Mouse (Mus musculus): Measurements from ENCODE around the gene 1700021F05Rik. TPM values are rescaled to one million over a fixed set of nuclear protein-coding genes. Genes with fewer than 3 reads are reported as not detected.

Gene 1700021F05Rik
- total and polyA plus RNA-seq, 2 experiments from 2014 or later = 33.7 to 81.3 TPM

DNA sequence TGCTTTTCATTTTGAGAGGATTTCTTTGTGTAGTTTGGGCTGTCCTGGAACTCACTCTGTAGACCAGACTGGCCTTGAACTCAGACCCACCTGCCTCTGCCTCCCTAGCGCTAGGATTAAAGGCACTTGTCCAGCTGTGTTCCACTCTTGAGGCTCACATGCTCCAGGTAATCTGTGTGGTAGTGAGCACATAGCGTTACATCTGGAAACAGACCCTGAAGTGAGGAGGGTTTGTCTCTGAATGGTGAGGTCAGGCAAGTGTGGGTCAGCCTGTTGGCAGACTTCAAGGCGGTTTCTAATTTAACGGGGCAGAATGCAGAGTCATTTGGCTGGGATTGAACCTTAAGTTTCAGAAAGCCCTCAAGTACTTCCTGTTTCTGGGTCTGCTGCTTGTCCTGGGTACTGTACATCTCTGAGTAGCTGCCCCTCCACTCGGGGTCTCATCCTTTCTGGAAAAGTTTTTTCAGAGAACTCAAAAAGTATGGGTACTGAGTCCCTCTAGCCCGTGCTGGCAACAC is 55.0 kb downstream of the 1700021F05Rik start:
- 86% methylated on average over 6 of the region's 6 CpGs for WGBS
- no peak overlapping the region for H3K27ac ChIP-seq (ENCODE audit: low read depth, low read length)
- no peak overlapping the region for H3K4me3 ChIP-seq (ENCODE audit: low read depth, low read length)
- H3K9ac ChIP-seq = no peak overlapping the region
- no peaks in the 10 kb centered on the region for H3K9me3 ChIP-seq (ENCODE audit: low read length)
- ATAC-seq = no peak
- TF ChIP-seq CTCF (IDR thresholded peaks at IDR 0.05; ENCODE audit: low read depth) = no peak
- H3K27me3 ChIP-seq (ENCODE audit: insufficient read depth, low read length) = no peaks in the 10 kb centered on the region
- H3K4me1 ChIP-seq (ENCODE audit: insufficient read depth) = peaks cover 7% of the 10 kb centered on the region; the same call in 1 of the 2 replicates
- H3K4me2 ChIP-seq (ENCODE audit: low read depth) = no peak overlapping the region
- DNase-seq = no peak
- no peaks in the 10 kb centered on the region for H3K36me3 ChIP-seq (ENCODE audit: insufficient read depth)

DNA sequence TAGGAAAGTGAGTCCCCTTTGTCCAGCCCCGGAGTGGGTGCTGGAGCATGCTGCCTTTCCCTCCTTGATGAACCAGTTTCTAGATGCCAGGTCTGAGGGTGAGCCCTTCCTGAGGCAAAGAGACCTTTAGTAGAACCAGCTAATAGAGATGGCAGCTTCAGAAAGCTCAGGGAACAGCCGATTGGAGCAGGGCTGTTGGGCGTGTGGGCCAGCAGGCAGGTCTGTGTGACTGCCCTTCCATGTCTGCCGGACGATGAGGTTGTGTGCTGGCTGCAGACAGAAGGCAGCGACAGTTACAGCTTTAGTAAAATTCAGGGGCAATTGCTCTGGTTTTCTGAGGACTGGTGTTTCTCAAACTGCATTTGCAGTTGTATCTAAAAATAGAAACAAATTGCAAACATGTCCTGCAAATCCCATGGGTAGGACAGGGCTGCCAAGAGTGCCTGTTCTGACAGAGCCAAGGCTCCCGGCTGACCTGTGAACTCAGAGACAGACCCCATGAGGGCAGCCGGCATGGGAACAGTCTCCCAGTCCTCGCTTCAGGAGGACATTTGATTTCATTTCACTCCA is 57.3 kb downstream of the 1700021F05Rik start:
- Histone ChIP-seq H3K4me1 (ENCODE audit: insufficient read depth) (peaks cover 7% of the 10 kb centered on the region; the same call in 1 of the 2 replicates), H3K4me2 (ENCODE audit: low read depth) (no peak overlapping the region), H3K36me3 (ENCODE audit: insufficient read depth) (no peaks in the 10 kb centered on the region), H3K4me3 (ENCODE audit: low read depth, low read length) (no peak overlapping the region), H3K27ac (ENCODE audit: low read depth, low read length) (peak overlapping the region; percentile 17; the same call in 1 of the 2 replicates), H3K27me3 (ENCODE audit: insufficient read depth, low read length) (no peaks in the 10 kb centered on the region), H3K9me3 (ENCODE audit: low read length) (no peaks in the 10 kb centered on the region), H3K9ac (0 out of 2 replicates have a peak overlapping the region, but pooled peaks have one; percentile 4)
- TF ChIP-seq CTCF (IDR thresholded peaks at IDR 0.05; ENCODE audit: low read depth) = no peak
- DNase-seq = no peak
- ATAC-seq = no peak
- WGBS = 45% methylated on average over 9 of the region's 9 CpGs

DNA sequence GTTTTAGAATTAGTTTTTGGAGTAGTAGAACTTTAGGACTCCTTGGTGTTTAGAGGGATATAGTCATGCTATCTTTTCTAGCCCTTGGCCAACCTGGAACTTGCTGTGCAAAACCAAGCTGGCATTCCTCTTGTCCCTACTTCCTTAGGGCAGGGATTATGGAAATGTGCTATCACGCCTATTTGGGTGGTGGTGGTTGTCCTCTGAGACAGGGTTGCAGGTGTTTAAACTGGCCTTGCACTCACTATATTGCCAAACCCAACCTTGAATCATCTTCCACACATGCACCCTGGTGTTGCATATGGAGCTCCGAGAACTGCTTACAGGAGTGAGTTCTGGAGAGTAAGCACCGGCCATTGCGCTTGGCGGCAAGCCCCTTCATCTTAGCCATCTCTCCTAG is 58.8 kb downstream of the 1700021F05Rik start:
- Histone ChIP-seq H3K9ac (no peak overlapping the region), H3K27me3 (ENCODE audit: insufficient read depth, low read length) (no peaks in the 10 kb centered on the region), H3K4me3 (ENCODE audit: low read depth, low read length) (no peak overlapping the region), H3K9me3 (ENCODE audit: low read length) (no peaks in the 10 kb centered on the region), H3K27ac (ENCODE audit: low read depth, low read length) (no peak overlapping the region), H3K4me1 (ENCODE audit: insufficient read depth) (peaks cover 7% of the 10 kb centered on the region; the same call in 1 of the 2 replicates), H3K36me3 (ENCODE audit: insufficient read depth) (no peaks in the 10 kb centered on the region), H3K4me2 (ENCODE audit: low read depth) (no peak overlapping the region)
- ATAC-seq (no peak), DNase-seq (no peak)
- TF ChIP-seq CTCF (IDR thresholded peaks at IDR 0.05; ENCODE audit: low read depth) = no peak
- 86% methylated on average over 5 of the region's 5 CpGs for WGBS

DNA sequence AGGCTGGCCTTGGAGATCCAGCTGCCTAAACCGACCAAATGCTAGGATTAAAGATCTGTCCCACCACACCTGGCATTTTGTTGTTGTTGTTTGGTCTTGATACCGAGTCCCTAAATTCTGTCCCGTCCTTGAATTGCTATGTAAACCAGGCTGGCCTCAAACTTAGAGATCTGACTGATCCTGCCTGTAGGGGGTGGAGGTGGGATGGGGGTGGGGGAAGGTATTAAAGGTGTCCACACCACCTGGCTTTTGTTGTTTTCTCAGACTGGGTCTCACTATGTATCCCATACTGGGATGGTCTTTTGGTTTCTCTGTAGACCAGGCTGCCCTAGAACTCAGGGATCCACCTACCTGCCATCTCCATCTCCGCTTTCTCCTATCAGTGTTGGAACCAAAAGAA is 59.6 kb downstream of the 1700021F05Rik start:
- 43% methylated on average over 4 of the region's 4 CpGs for WGBS
- no peak overlapping the region for H3K4me2 ChIP-seq (ENCODE audit: low read depth)
- no peak for DNase-seq

DNA sequence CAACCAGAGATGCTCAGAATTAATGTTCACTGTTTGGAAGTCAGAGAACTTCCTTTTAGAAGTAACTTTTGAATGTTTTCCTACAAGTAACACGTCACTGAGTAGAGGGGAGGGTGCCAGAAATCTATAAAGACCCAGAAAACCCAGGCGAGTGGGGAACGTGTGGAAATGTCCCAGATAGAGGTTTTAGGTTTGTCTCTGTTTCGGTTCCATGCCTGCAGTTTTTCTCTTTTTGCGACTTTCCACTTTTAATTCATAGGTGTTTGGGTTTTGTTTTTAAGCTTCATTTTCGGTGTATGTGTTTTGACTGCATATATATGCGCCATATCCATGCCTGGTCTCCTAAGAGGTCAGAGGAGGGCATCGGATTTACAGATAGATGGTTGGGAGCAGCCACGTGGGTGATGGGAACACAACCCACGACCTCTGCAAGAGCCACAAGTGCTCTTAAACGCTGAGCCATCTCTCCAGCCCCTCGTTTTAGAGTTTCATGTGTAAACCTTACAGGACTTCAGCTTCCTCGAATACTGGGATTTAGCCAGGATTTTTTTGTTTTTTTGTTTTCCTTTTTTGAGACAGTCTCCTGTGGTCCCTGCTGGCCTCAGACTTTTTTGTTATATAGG is 60.5 kb downstream of the 1700021F05Rik start:
- Histone ChIP-seq H3K36me3 (ENCODE audit: insufficient read depth) (no peaks in the 10 kb centered on the region), H3K27ac (ENCODE audit: low read depth, low read length) (peak overlapping the region; percentile 99), H3K27me3 (ENCODE audit: insufficient read depth, low read length) (no peaks in the 10 kb centered on the region), H3K4me2 (ENCODE audit: low read depth) (peak overlapping the region; percentile 98), H3K4me1 (ENCODE audit: insufficient read depth) (peaks cover 7% of the 10 kb centered on the region; the same call in 1 of the 2 replicates), H3K9ac (peak overlapping the region; percentile 98), H3K9me3 (ENCODE audit: low read length) (no peaks in the 10 kb centered on the region), H3K4me3 (ENCODE audit: low read depth, low read length) (peak overlapping the region; percentile 93)
- 4% methylated on average over 13 of the region's 13 CpGs for WGBS
- no peak for DNase-seq
- no peak for TF ChIP-seq CTCF (IDR thresholded peaks at IDR 0.05; ENCODE audit: low read depth)
- ATAC-seq = no peak

More for the DNA sequence above, 59.6 kb downstream of the 1700021F05Rik start:
- H3K36me3 ChIP-seq (ENCODE audit: insufficient read depth) = no peaks in the 10 kb centered on the region
- no peak overlapping the region for H3K9ac ChIP-seq
- ATAC-seq = no peak
- H3K4me3 ChIP-seq (ENCODE audit: low read depth, low read length) = no peak overlapping the region
- TF ChIP-seq CTCF (IDR thresholded peaks at IDR 0.05; ENCODE audit: low read depth) = no peak
- H3K27me3 ChIP-seq (ENCODE audit: insufficient read depth, low read length) = no peaks in the 10 kb centered on the region
- no peak overlapping the region for H3K27ac ChIP-seq (ENCODE audit: low read depth, low read length)
- no peaks in the 10 kb centered on the region for H3K9me3 ChIP-seq (ENCODE audit: low read length)
- peaks cover 7% of the 10 kb centered on the region; the same call in 1 of the 2 replicates for H3K4me1 ChIP-seq (ENCODE audit: insufficient read depth)

DNA sequence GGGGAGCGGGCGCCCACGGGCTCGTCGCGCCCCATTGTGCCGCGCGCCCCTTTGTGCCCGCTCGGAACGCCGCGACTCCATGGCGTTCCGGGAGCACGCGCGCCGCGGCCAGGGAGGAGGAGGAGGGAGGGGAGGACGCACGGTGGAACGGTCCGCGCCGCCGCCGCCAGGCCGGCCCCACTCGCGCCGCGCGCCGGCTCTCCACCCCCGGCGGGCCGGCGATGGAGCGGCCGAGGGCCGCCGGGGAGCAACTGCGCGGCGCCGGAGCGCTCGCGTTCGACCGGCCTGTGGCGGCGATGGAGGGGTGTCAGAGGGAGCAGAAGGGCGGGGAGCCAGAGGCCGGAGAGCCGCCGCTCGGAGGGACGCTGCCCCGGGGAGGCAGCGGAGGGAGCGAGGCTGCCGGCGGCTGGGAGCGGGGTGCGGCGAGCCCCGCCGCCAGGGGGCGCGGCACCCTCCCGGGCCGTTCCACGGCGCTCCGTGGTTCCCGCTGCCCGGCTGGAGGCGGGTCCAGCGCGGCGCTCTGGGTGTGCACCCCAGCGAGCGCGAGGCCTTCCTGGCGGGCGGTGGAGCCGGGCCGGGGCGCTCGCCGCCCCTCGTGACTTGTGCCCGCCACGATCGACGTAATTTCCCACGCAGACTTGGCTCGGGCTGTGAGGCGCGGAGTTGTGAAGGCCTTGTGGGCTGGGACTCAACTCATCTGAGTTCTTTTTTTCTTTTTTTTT is 61.2 kb downstream of the 1700021F05Rik start:
- H3K9me3 ChIP-seq (ENCODE audit: low read length) = no peaks in the 10 kb centered on the region
- DNase-seq = peak; percentile 84
- peak overlapping the region; percentile 93 for H3K4me3 ChIP-seq (ENCODE audit: low read depth, low read length)
- H3K27ac ChIP-seq (ENCODE audit: low read depth, low read length) = peak overlapping the region; percentile 99
- peak; percentile 43 for TF ChIP-seq CTCF (IDR thresholded peaks at IDR 0.05; ENCODE audit: low read depth)
- peak; percentile 75 for ATAC-seq
- WGBS = under 1% methylated on average over 50 of the region's 103 CpGs
- H3K36me3 ChIP-seq (ENCODE audit: insufficient read depth) = no peaks in the 10 kb centered on the region
- H3K4me2 ChIP-seq (ENCODE audit: low read depth) = peak overlapping the region; percentile 98
- peaks cover 10% of the 10 kb centered on the region; the same call in 1 of the 2 replicates for H3K4me1 ChIP-seq (ENCODE audit: insufficient read depth)
- H3K9ac ChIP-seq = peak overlapping the region; percentile 98
- H3K27me3 ChIP-seq (ENCODE audit: insufficient read depth, low read length) = no peaks in the 10 kb centered on the region

Data from forebrain, postnatal 0 days (tissue).